Comparison of ENCODE assay signal across 8 mouse cellular contexts in genomic region chr2:162658997-162659396, GRCm38 (mm10). TPM values are rescaled to one million over a fixed set of nuclear protein-coding genes. Genes with fewer than 3 reads are reported as not detected.
DNase-seq lines count a peak whose midpoint lies in the region; ATAC-seq and TF ChIP-seq lines count a peak whose summit lies in the region.

No protein-coding gene starts in this region.

- intact Hi-C loops in left cerebral cortex, adult 2 months (cut with DNase I) = loop anchor here (2.0 to 5.0 kb wide), 4 partner anchors 130 to 1187 kb away; no protein-coding TSS in a partner anchor

- H3K4me3 ChIP-seq in left cerebral cortex, adult 2 months = peak overlapping the region; percentile 68

- DNase-seq in adipocyte (ENCODE audit: low spot score) = peak; percentile 28
- peak; percentile 94 to 95 for DNase-seq in cerebellum, postnatal 25 days
- peak; percentile 48 for DNase-seq in gastrocnemius, adult 18-20 months (ENCODE audit: low spot score)
- peak; percentile 82 for DNase-seq in hindlimb bud, embryonic 11.5 days (ENCODE audit: extremely low spot score, low read depth, low spot score)
- DNase-seq in left cerebral cortex, adult 2 months (ENCODE audit: extremely low spot score in 1 of 2, low spot score in 2 of 2) = peak; percentile 89 to 97
- DNase-seq in lung, postnatal 4 days = peak; percentile 72 to 84
- DNase-seq in right cerebral cortex, postnatal 14 days = peak; percentile 90

- no peak for ATAC-seq in activated CD4-positive, CD25-positive, alpha-beta regulatory T cell, adult 4 months

- H3K27ac ChIP-seq in left cerebral cortex, adult 2 months = peak overlapping the region; percentile 50

- peak; percentile 99 for TF ChIP-seq CTCF in left cerebral cortex, adult 2 months (IDR thresholded peaks at IDR 0.05)

RNA-seq across cellular contexts. Expression of gene Ptprt, which starts 1.9 kb away (rescaled TPM):
- total RNA-seq in gastrocnemius, adult 18-20 months (2021) = under 1 TPM; 0.16 to 0.19 TPM
- 100 to 1,000 TPM; 101 to 103 TPM for total RNA-seq in left cerebral cortex, adult 2 months (2021)
- not detected for polyA plus RNA-seq in activated CD4-positive, CD25-positive, alpha-beta regulatory T cell, adult 4 months (2017; shearing (Covaris generic))

Comparison
In these comparisons a context has a peak if more than half of its experiments do, and no peak if none do; other contexts are left out.
1. DNase-seq: peak in every context shown above with its lines; median percentile 94 in cerebellum, postnatal 25 days; 93 in left cerebral cortex, adult 2 months; 90 in right cerebral cortex, postnatal 14 days; 82 in hindlimb bud, embryonic 11.5 days; 78 in lung, postnatal 4 days; 48 in gastrocnemius, adult 18-20 months; 28 in adipocyte.
2. RNA of gene Ptprt, which starts 1.9 kb away (total RNA-seq): 101 to 103 TPM in left cerebral cortex, adult 2 months; 0.16 to 0.19 TPM in gastrocnemius, adult 18-20 months; every median in the first group is over 10 times any median in the second.